Mouse (Mus musculus): ENCODE measurements around the gene Atp2a1.

- TF ChIP-seq POLR2A (IDR thresholded peaks at IDR 0.05; ENCODE audit: low read depth, low read length): no peak
- TF ChIP-seq CTCF (conservative IDR thresholded peaks at IDR 0.05; ENCODE audit: insufficient read depth, insufficient read length, low read depth, low read length): no peak
Observed at GRCm38 (mm10) chr7:126434726-126435125, 28.2 kb downstream of the Atp2a1 start.

Data from kidney, adult 2 months (tissue).